Mouse (Mus musculus): ENCODE measurements around the gene Map3k14.

GRCm38 (mm10) chr11:103271979-103272378 is 4.7 kb upstream of the Map3k14 start:
- no peak for TF ChIP-seq POLR2A (IDR thresholded peaks at IDR 0.05; ENCODE audit: insufficient read depth, low read depth, low read length)
- TF ChIP-seq CTCF (IDR thresholded peaks at IDR 0.05; ENCODE audit: insufficient read depth, low read depth, low read length) = no peak

Data from olfactory bulb, adult 2 months (tissue).